Mouse (Mus musculus): ENCODE data around the gene Xpo5.

GRCm38 (mm10) chr17:46253452-46254084, 51.0 kb downstream of the Xpo5 start, which contains the start of gene Lrrc73:
- TF ChIP-seq CHD2 (IDR thresholded peaks at IDR 0.05; ENCODE audit: low read depth, low read length) (no peak), HCFC1 (IDR thresholded peaks at IDR 0.05; ENCODE audit: borderline replicate concordance, insufficient read depth, low read length) (no peak), ZNF384 (IDR thresholded peaks at IDR 0.05; ENCODE audit: low read depth, low read length) (no peak), ZC3H11A (IDR thresholded peaks at IDR 0.05; ENCODE audit: borderline replicate concordance, low read depth, low read length) (no peak), MAFK (IDR thresholded peaks at IDR 0.05; ENCODE audit: insufficient read depth, low read depth, low read length) (no peak)

All from ES-E14 (cell line).